Mouse (Mus musculus) intestine, embryonic 15.5 days (tissue): ENCODE data around the gene Focad. TPM values are rescaled to one million over a fixed set of nuclear protein-coding genes. Genes with fewer than 3 reads are reported as not detected.
"Not testable (repeated sequence)": the region's sequence is repeated elsewhere in the genome, so short reads cannot be mapped to it uniquely, and the experiment has no call there.

ENCODE experiments used
- ATAC-seq: fragments of 200-750 bp; cut with Nextera tagmentation; 2 replicates; pipeline ENCODE4 v1.8.0; 2017; ENCODE audit warnings: moderate TSS enrichment, moderate library complexity
- H3K27ac ChIP-seq: fragments of 300-500 bp; sonication (generic); 2 replicates; pipeline ENCODE4 v1.5.1; 2015; ENCODE audit warnings: mild to moderate bottlenecking, inconsistent platforms
- H3K27me3 ChIP-seq: fragments of 300-500 bp; sonication (generic); replicated peaks from 2 replicates; pipeline ENCODE4 v1.6.1; 2015; ENCODE audit warnings: inconsistent platforms
- H3K36me3 ChIP-seq: fragments of 300-500 bp; sonication (generic); 2 replicates; pipeline ENCODE4 v1.6.1; 2015; ENCODE audit warnings: inconsistent platforms
- H3K4me1 ChIP-seq: fragments of 300-500 bp; sonication (generic); replicated peaks from 2 replicates; pipeline ENCODE4 v1.6.1; 2015; ENCODE audit warnings: inconsistent platforms
- H3K4me2 ChIP-seq: fragments of 300-500 bp; sonication (generic); replicated peaks from 2 replicates; pipeline ENCODE4 v1.6.1; 2015; ENCODE audit warnings: mild to moderate bottlenecking, inconsistent platforms
- H3K4me3 ChIP-seq: fragments of 300-500 bp; sonication (generic); replicated peaks from 2 replicates; pipeline ENCODE4 v1.5.1; 2015; ENCODE audit warnings: inconsistent platforms
- H3K9ac ChIP-seq: fragments of 300-500 bp; sonication (generic); 2 replicates; pipeline ENCODE4 v1.6.1; 2015; ENCODE audit warnings: inconsistent platforms
- H3K9me3 ChIP-seq: fragments of 300-500 bp; sonication (generic); 2 replicates; pipeline ENCODE4 v1.6.1; 2016; ENCODE audit warnings: inconsistent platforms
- WGBS: fragments of 180-500 bp; shearing (Covaris S2); methylation state at CpG from one replicate; pipeline ENCODE4 v1.1.7; 2015; 5-methylcytosine and 5-hydroxymethylcytosine counted together
- polyA plus RNA-seq: library from polyadenylated mRNA; unstranded; fragments of >200 nt; fragmentation: Nextera tagmentation; extraction: Ambion mirVana; gene quantifications from 2 replicates; pipeline ENCODE4 v1.2.1, GENCODE M21; 2015

Gene Focad
- polyA plus RNA-seq, 1 experiment from 2014 or later = 13.3 TPM

- no peaks in the 10 kb centered on the region for H3K9me3 ChIP-seq
- 88% methylated on average over 11 of the region's 11 CpGs for WGBS
- H3K36me3 ChIP-seq = no peaks in the 10 kb centered on the region
- H3K9ac ChIP-seq = no peak overlapping the region
- H3K4me2 ChIP-seq = no peak overlapping the region
- no peak overlapping the region for H3K27ac ChIP-seq
- no peaks in the 10 kb centered on the region for H3K27me3 ChIP-seq
- no peak for ATAC-seq
- no peak overlapping the region for H3K4me3 ChIP-seq
- no peaks in the 10 kb centered on the region for H3K4me1 ChIP-seq
Observed at GRCm38 (mm10) chr4:88344468-88344867, 250.0 kb downstream of the Focad start.

GRCm38 (mm10) chr4:88345065-88345464 lies 250.6 kb downstream of the Focad start:
- H3K4me3 ChIP-seq = no peak overlapping the region
- H3K27me3 ChIP-seq = no peaks in the 10 kb centered on the region
- H3K4me2 ChIP-seq = no peak overlapping the region
- WGBS = 79% methylated on average over 4 of the region's 4 CpGs
- no peaks in the 10 kb centered on the region for H3K4me1 ChIP-seq
- H3K36me3 ChIP-seq = no peaks in the 10 kb centered on the region
- H3K9ac ChIP-seq = no peak overlapping the region
- no peak overlapping the region for H3K27ac ChIP-seq
- no peak for ATAC-seq
- H3K9me3 ChIP-seq = no peaks in the 10 kb centered on the region

- H3K9me3 ChIP-seq = no peaks in the 10 kb centered on the region
- H3K36me3 ChIP-seq = no peaks in the 10 kb centered on the region
- no peaks in the 10 kb centered on the region for H3K4me1 ChIP-seq
- H3K27ac ChIP-seq = no peak overlapping the region
- H3K4me2 ChIP-seq = no peak overlapping the region
- H3K4me3 ChIP-seq = no peak overlapping the region
- no peak overlapping the region for H3K9ac ChIP-seq
- H3K27me3 ChIP-seq = no peaks in the 10 kb centered on the region
- ATAC-seq = no peak
- 79% methylated on average over 8 of the region's 8 CpGs for WGBS
Observed at GRCm38 (mm10) chr4:88345938-88346337, 251.5 kb downstream of the Focad start.

- H3K27ac ChIP-seq = no peak overlapping the region
- no peaks in the 10 kb centered on the region for H3K4me1 ChIP-seq
- no peaks in the 10 kb centered on the region for H3K36me3 ChIP-seq
- ATAC-seq = peak; percentile 75
- no peak overlapping the region for H3K4me2 ChIP-seq
- no peaks in the 10 kb centered on the region for H3K9me3 ChIP-seq
- WGBS = under 1% methylated on average over 4 of the region's 4 CpGs
- H3K27me3 ChIP-seq = no peaks in the 10 kb centered on the region
- no peak overlapping the region for H3K9ac ChIP-seq
- no peak overlapping the region for H3K4me3 ChIP-seq
Observed at GRCm38 (mm10) chr4:88350910-88351309, 256.5 kb downstream of the Focad start.

GRCm38 (mm10) chr4:88356652-88357051 lies 262.2 kb downstream of the Focad start:
- Histone ChIP-seq H3K27me3 (no peaks in the 10 kb centered on the region), H3K36me3 (no peaks in the 10 kb centered on the region), H3K4me2 (no peak overlapping the region), H3K27ac (no peak overlapping the region), H3K4me1 (no peaks in the 10 kb centered on the region), H3K4me3 (no peak overlapping the region), H3K9ac (no peak overlapping the region), H3K9me3 (no peaks in the 10 kb centered on the region)
- ATAC-seq = no peak
- 69% methylated on average over 2 of the region's 2 CpGs for WGBS

GRCm38 (mm10) chr4:88357431-88357830 lies 263.0 kb downstream of the Focad start:
- H3K9me3 ChIP-seq = no peaks in the 10 kb centered on the region
- H3K4me1 ChIP-seq = no peaks in the 10 kb centered on the region
- no peak for ATAC-seq
- H3K9ac ChIP-seq = no peak overlapping the region
- H3K27ac ChIP-seq = no peak overlapping the region
- no peak overlapping the region for H3K4me3 ChIP-seq
- H3K4me2 ChIP-seq = no peak overlapping the region
- H3K36me3 ChIP-seq = no peaks in the 10 kb centered on the region
- WGBS = 81% methylated on average over 3 of the region's 3 CpGs
- no peaks in the 10 kb centered on the region for H3K27me3 ChIP-seq

- ATAC-seq = no peak
- Histone ChIP-seq H3K27ac (no peak overlapping the region), H3K4me2 (no peak overlapping the region), H3K4me1 (no peaks in the 10 kb centered on the region), H3K27me3 (no peaks in the 10 kb centered on the region), H3K36me3 (no peaks in the 10 kb centered on the region), H3K9me3 (no peaks in the 10 kb centered on the region), H3K9ac (no peak overlapping the region), H3K4me3 (no peak overlapping the region)
- 88% methylated on average over 6 of the region's 6 CpGs for WGBS
Observed at GRCm38 (mm10) chr4:88369951-88370350, 275.5 kb downstream of the Focad start.

- Histone ChIP-seq H3K27ac (no peak overlapping the region), H3K4me1 (no peaks in the 10 kb centered on the region), H3K27me3 (no peaks in the 10 kb centered on the region), H3K9ac (no peak overlapping the region), H3K36me3 (no peaks in the 10 kb centered on the region), H3K4me3 (no peak overlapping the region), H3K9me3 (no peaks in the 10 kb centered on the region), H3K4me2 (no peak overlapping the region)
- 89% methylated on average over 8 of the region's 8 CpGs for WGBS
- no peak for ATAC-seq
Observed at GRCm38 (mm10) chr4:88370819-88371218, 276.4 kb downstream of the Focad start.

GRCm38 (mm10) chr4:88372293-88373224 lies 278.1 kb downstream of the Focad start:
- no peak overlapping the region for H3K9ac ChIP-seq
- no peaks in the 10 kb centered on the region for H3K9me3 ChIP-seq
- ATAC-seq = no peak
- no peak overlapping the region for H3K4me3 ChIP-seq
- H3K36me3 ChIP-seq = no peaks in the 10 kb centered on the region
- H3K4me2 ChIP-seq = no peak overlapping the region
- no peak overlapping the region for H3K27ac ChIP-seq
- H3K27me3 ChIP-seq = no peaks in the 10 kb centered on the region
- H3K4me1 ChIP-seq = no peaks in the 10 kb centered on the region
- 84% methylated on average over 18 of the region's 18 CpGs for WGBS

- WGBS = 92% methylated on average over 1 of the region's 1 CpGs
- Histone ChIP-seq H3K36me3 (no peaks in the 10 kb centered on the region), H3K4me1 (no peaks in the 10 kb centered on the region), H3K9me3 (no peaks in the 10 kb centered on the region), H3K27ac (no peak overlapping the region), H3K4me3 (no peak overlapping the region), H3K27me3 (no peaks in the 10 kb centered on the region), H3K9ac (no peak overlapping the region), H3K4me2 (no peak overlapping the region)
- no peak for ATAC-seq
Observed at GRCm38 (mm10) chr4:88390036-88390435, 295.6 kb downstream of the Focad start.

GRCm38 (mm10) chr4:88390596-88390995 lies 296.2 kb downstream of the Focad start:
- ATAC-seq, H3K9ac ChIP-seq, H3K9me3 ChIP-seq, H3K4me3 ChIP-seq, H3K4me2 ChIP-seq, H3K4me1 ChIP-seq, H3K27me3 ChIP-seq, H3K27ac ChIP-seq, H3K36me3 ChIP-seq: not testable (repeated sequence)
- 93% methylated on average over 1 of the region's 1 CpGs for WGBS

GRCm38 (mm10) chr4:88395717-88396116 lies 301.3 kb downstream of the Focad start:
- ATAC-seq = no peak
- Histone ChIP-seq H3K27ac (no peak overlapping the region), H3K9ac (no peak overlapping the region), H3K27me3 (no peaks in the 10 kb centered on the region), H3K4me2 (no peak overlapping the region), H3K36me3 (no peaks in the 10 kb centered on the region), H3K4me1 (0 out of 2 replicates have a peak, but pooled peaks cover 2% of the 10 kb centered on the region), H3K4me3 (no peak overlapping the region), H3K9me3 (no peaks in the 10 kb centered on the region)
- 87% methylated on average over 3 of the region's 3 CpGs for WGBS

- peak; percentile 53; the same call in 1 of the 2 replicates for ATAC-seq
- WGBS = 42% methylated on average over 6 of the region's 6 CpGs
- H3K27ac ChIP-seq = 0 out of 2 replicates have a peak overlapping the region, but pooled peaks have one; percentile 15
Observed at GRCm38 (mm10) chr4:88396995-88397521, 302.6 kb downstream of the Focad start.

More at GRCm38 (mm10) chr4:88396995-88397521, 302.6 kb downstream of the Focad start:
- H3K9me3 ChIP-seq = no peaks in the 10 kb centered on the region
- 0 out of 2 replicates have a peak, but pooled peaks cover 2% of the 10 kb centered on the region for H3K4me1 ChIP-seq
- no peak overlapping the region for H3K9ac ChIP-seq
- H3K4me3 ChIP-seq = no peak overlapping the region
- H3K36me3 ChIP-seq = no peaks in the 10 kb centered on the region
- H3K27me3 ChIP-seq = no peaks in the 10 kb centered on the region
- H3K4me2 ChIP-seq = no peak overlapping the region
